Mouse (Mus musculus) lung, embryonic 14.5 days (tissue): Measurements from ENCODE around the gene Cela3b. TPM values are rescaled to one million over a fixed set of nuclear protein-coding genes. Genes with fewer than 3 reads are reported as not detected.

Experiments
- ATAC-seq: fragments of 200-750 bp; cut with Nextera tagmentation; 2 replicates; pipeline ENCODE4 v1.8.0; 2017; ENCODE audit warnings: mild to moderate bottlenecking, moderate TSS enrichment, moderate library complexity; ENCODE audit not compliant: insufficient read depth
- DNase-seq: peaks from one replicate; pipeline ENCODE4 v3.0.0-alpha.2; 2015
- H3K27ac ChIP-seq: fragments of 300-500 bp; sonication (generic); 2 replicates; pipeline ENCODE4 v1.5.1; 2014; ENCODE audit warnings: low read depth, mild to moderate bottlenecking, moderate library complexity
- H3K27me3 ChIP-seq: fragments of 300-500 bp; sonication (generic); 2 replicates; pipeline ENCODE4 v1.6.1; 2014; ENCODE audit warnings: low read length, control low read depth; ENCODE audit not compliant: insufficient read depth
- H3K36me3 ChIP-seq: fragments of 300-500 bp; sonication (generic); 2 replicates; pipeline ENCODE4 v1.6.1; 2014; ENCODE audit warnings: control low read depth; ENCODE audit not compliant: insufficient read depth
- H3K4me1 ChIP-seq: fragments of 300-500 bp; sonication (generic); 2 replicates; pipeline ENCODE4 v1.6.1; 2014; ENCODE audit warnings: antibody characterized with exemption, control low read depth; ENCODE audit not compliant: insufficient read depth
- H3K4me2 ChIP-seq: fragments of 300-500 bp; sonication (generic); 2 replicates; pipeline ENCODE4 v1.6.1; 2014; ENCODE audit warnings: mild to moderate bottlenecking
- H3K4me3 ChIP-seq: fragments of 300-500 bp; sonication (generic); 2 replicates; pipeline ENCODE4 v1.5.1; 2014; ENCODE audit warnings: low read depth, low read length
- H3K9ac ChIP-seq: fragments of 300-500 bp; sonication (generic); 2 replicates; pipeline ENCODE4 v1.6.1; 2014
- H3K9me3 ChIP-seq: fragments of 300-500 bp; sonication (generic); 2 replicates; pipeline ENCODE4 v1.6.1; 2016; ENCODE audit warnings: low read depth, low read length, control low read depth
- CTCF ChIP-seq: IDR thresholded peaks from 2 replicates; pipeline ENCODE4 v1.5.1; 2016; ENCODE audit warnings: antibody characterized with exemption, low read depth
- WGBS: fragments of 180-500 bp; shearing (Covaris S2); extraction: QIAGEN DNeasy Blood & Tissue Kit; methylation state at CpG from one replicate; pipeline ENCODE4 v1.1.7; 2014; 5-methylcytosine and 5-hydroxymethylcytosine counted together
- polyA plus RNA-seq: library from polyadenylated mRNA; unstranded; fragments of >200 nt; fragmentation: Nextera tagmentation; extraction: Ambion mirVana; gene quantifications from 2 replicates; pipeline ENCODE4 v1.2.1, GENCODE M21; 2014

The Cela3b gene
- polyA plus RNA-seq, 1 experiment from 2014 or later: not detected

DNA sequence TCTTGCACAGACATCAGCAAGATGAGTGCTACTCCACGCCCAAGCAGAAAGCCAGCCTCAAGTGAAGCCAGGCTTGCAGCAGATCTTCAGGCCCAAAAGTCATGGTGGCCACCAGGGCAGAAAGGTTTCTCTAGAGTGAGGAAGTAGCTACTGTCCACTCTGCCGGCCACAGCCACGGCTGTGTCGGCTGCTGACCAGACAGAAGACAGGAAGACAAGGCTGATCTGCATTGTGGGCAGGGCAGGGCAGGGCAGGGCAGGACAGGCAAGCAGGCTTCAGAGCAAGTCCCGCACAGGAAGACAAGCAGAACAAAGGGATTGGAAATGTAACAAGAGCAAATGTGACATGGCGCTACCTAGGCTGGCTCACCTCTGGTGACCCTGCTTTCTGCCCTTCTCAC, 56.6 kb downstream of the Cela3b start:
- DNase-seq (no peak), ATAC-seq (no peak)
- Histone ChIP-seq H3K4me1 (no peaks in the 10 kb centered on the region), H3K9ac (no peak overlapping the region), H3K4me2 (no peak overlapping the region), H3K27ac (no peak overlapping the region), H3K4me3 (no peak overlapping the region), H3K9me3 (no peaks in the 10 kb centered on the region), H3K27me3 (no peaks in the 10 kb centered on the region), H3K36me3 (no peaks in the 10 kb centered on the region)
- TF ChIP-seq CTCF: no peak
- 55% methylated on average over 6 of the region's 6 CpGs for WGBS

DNA sequence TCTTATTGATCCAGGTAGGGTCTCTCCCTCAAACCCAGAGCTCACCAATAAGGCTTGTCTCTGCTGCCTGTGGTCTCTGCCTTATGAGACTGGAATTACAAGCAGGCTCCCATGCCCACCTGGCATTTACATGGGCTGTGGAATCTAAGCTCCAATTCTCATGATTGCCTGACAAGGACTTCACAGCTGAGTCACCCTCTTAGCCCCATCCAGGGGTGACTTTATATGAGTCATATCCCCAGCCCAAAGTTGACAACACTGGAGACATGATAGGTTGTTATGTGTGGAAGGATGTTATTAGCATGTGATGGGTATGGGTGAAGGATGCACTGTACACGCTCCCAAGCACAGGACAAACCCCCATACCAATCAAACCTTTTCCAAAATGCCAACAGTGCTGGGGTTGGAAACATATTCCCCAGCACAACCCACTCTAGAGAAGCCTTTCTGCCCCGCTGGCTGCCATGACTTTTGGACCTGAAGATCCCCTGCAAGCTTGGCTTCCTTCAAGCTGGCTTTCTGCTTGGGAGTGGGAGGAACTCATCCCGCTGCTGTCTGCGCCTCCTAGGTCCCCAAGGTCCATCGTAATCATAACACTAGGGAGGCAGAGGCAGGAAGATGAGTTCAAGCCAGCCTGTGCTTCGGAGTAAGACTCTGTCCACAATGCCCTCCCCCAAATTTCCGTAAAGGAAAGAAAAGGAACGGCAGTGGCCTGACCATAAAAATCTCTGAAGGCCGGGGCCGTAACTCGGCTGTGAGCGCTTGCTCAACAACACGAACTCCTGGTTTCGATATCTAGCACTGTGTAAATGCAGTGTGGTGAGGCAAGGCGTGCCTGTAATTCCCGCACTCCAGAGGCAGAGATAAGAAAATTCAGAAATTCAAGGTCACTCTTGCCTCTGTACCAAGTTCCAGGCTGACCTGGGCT, 58.5 kb downstream of the Cela3b start:
- no peak overlapping the region for H3K4me3 ChIP-seq
- no peaks in the 10 kb centered on the region for H3K9me3 ChIP-seq
- no peak overlapping the region for H3K9ac ChIP-seq
- peaks cover 4% of the 10 kb centered on the region for H3K4me1 ChIP-seq
- ATAC-seq (no peak), DNase-seq (no peak)
- WGBS: 82% methylated on average over 16 of the region's 16 CpGs
- H3K4me2 ChIP-seq: no peak overlapping the region
- TF ChIP-seq CTCF: no peak
- H3K27ac ChIP-seq: no peak overlapping the region
- H3K36me3 ChIP-seq: no peaks in the 10 kb centered on the region
- H3K27me3 ChIP-seq: no peaks in the 10 kb centered on the region

Other genes with a start within 250 kb of the Cela3b start
- gene Wnt4, start 153.1 kb downstream of the Cela3b start, polyA plus RNA-seq: 1.2 and 1.3 TPM in 2 replicates
- 690 and 693 TPM in 2 replicates for gene Cdc42, start 72.8 kb downstream of the Cela3b start, polyA plus RNA-seq
- gene Cela3a, start 20.7 kb downstream of the Cela3b start, polyA plus RNA-seq: not detected in 2 replicates
- gene 1700013G24Rik, start 22.7 kb upstream of the Cela3b start, polyA plus RNA-seq: not detected in 2 replicates
- 51.2 and 58.1 TPM in 2 replicates for gene Hspg2, start 38.2 kb upstream of the Cela3b start, polyA plus RNA-seq
- not detected in 2 replicates for gene Ldlrad2, start 144.0 kb upstream of the Cela3b start, polyA plus RNA-seq
- gene Usp48, start 163.2 kb upstream of the Cela3b start, polyA plus RNA-seq: 74.2 and 76.0 TPM in 2 replicates
- 7.0 and 8.4 TPM in 2 replicates for gene Rap1gap, start 234.2 kb upstream of the Cela3b start, polyA plus RNA-seq